In genomic region chr5:150131166-150131565, GRCm38 (mm10) we compare ENCODE assay signal across 23 mouse cellular contexts. TPM values are rescaled to one million over a fixed set of nuclear protein-coding genes. Genes with fewer than 3 reads are reported as not detected.
DNase-seq lines count a peak whose midpoint lies in the region; ATAC-seq and TF ChIP-seq lines count a peak whose summit lies in the region.
"Had no signal": no experiment of that assay in that cellular context is flagged by ENCODE, and none has a peak within 500 bp of the region (broad histone marks: within the 10 kb centered on the region; RNA-seq: fewer than 3 reads in every experiment).

No protein-coding gene starts in this region.

- WGBS in forebrain, embryonic 14.5 days: 65% methylated on average over 7 of the region's 7 CpGs
- WGBS in forebrain, embryonic 11.5 days: 88% methylated on average over 7 of the region's 7 CpGs
- WGBS in midbrain, embryonic 14.5 days: 80% methylated on average over 7 of the region's 7 CpGs
- 67% methylated on average over 7 of the region's 7 CpGs for WGBS in midbrain, embryonic 13.5 days
- WGBS in neural tube, embryonic 14.5 days: 46% methylated on average over 7 of the region's 7 CpGs
- WGBS in intestine, postnatal 0 days: 68% methylated on average over 7 of the region's 7 CpGs

- peaks cover 4% of the 10 kb centered on the region; the same call in 1 of the 2 replicates for H3K4me1 ChIP-seq in forebrain, embryonic 14.5 days (ENCODE audit: control insufficient read depth, insufficient read depth, low read length)
- no peaks in the 10 kb centered on the region for H3K4me1 ChIP-seq in forebrain, embryonic 11.5 days (replicated peaks; ENCODE audit: control insufficient read depth, insufficient read depth, low read length)
- H3K4me1 ChIP-seq in midbrain, embryonic 14.5 days (ENCODE audit: control insufficient read depth, insufficient read depth, low read length): no peaks in the 10 kb centered on the region
- H3K4me1 ChIP-seq in midbrain, embryonic 13.5 days (replicated peaks): peaks cover 11% of the 10 kb centered on the region; the same call in 1 of the 2 replicates
- peaks cover 5% of the 10 kb centered on the region; the same call in 1 of the 2 replicates for H3K4me1 ChIP-seq in neural tube, embryonic 14.5 days (ENCODE audit: control insufficient read depth, insufficient read depth, low read length)
- H3K4me1 ChIP-seq in intestine, postnatal 0 days (replicated peaks; ENCODE audit: control insufficient read depth, insufficient read depth, low read length): no peaks in the 10 kb centered on the region
- H3K4me1 ChIP-seq: embryonic facial prominence, embryonic 15.5 days; heart, embryonic 10.5 days had no signal

- peak; percentile 72 for DNase-seq in forebrain, embryonic 14.5 days (ENCODE audit: low spot score)
- no peak for DNase-seq in forebrain, embryonic 11.5 days (ENCODE audit: low spot score)
- peak; percentile 29 for DNase-seq in midbrain, embryonic 14.5 days
- DNase-seq in MN1 (ENCODE audit: low spot score): peak; percentile 21
- DNase-seq: adrenal gland, postnatal 25 days; cerebellum, adult 11 months; cerebellum, adult 8-10 months; cerebellum, postnatal 14 days; embryo, embryonic 11 days; gastrocnemius, postnatal 10 days; heart, adult 18-20 months; heart, postnatal 10 days; heart, postnatal 4 days had no signal

- no peak overlapping the region for H3K27ac ChIP-seq in forebrain, embryonic 14.5 days (ENCODE audit: low read depth, low read length)
- no peak overlapping the region for H3K27ac ChIP-seq in forebrain, embryonic 11.5 days (ENCODE audit: low read depth, low read length)
- H3K27ac ChIP-seq in midbrain, embryonic 14.5 days (replicated peaks; ENCODE audit: low read depth, low read length): no peak overlapping the region
- no peak overlapping the region for H3K27ac ChIP-seq in midbrain, embryonic 13.5 days
- H3K27ac ChIP-seq in neural tube, embryonic 14.5 days (ENCODE audit: low read depth, low read length): no peak overlapping the region
- no peak overlapping the region for H3K27ac ChIP-seq in intestine, postnatal 0 days (ENCODE audit: low read depth, low read length)
- H3K27ac ChIP-seq: embryonic facial prominence, embryonic 15.5 days; forebrain, embryonic 15.5 days; heart, embryonic 10.5 days; hindbrain, embryonic 13.5 days had no signal

- no peak overlapping the region for H3K9ac ChIP-seq in forebrain, embryonic 14.5 days (ENCODE audit: low read length)
- H3K9ac ChIP-seq in forebrain, embryonic 11.5 days (ENCODE audit: low read length): no peak overlapping the region
- H3K9ac ChIP-seq in midbrain, embryonic 14.5 days (replicated peaks; ENCODE audit: low read length): no peak overlapping the region
- no peak overlapping the region for H3K9ac ChIP-seq in midbrain, embryonic 13.5 days (replicated peaks)
- no peak overlapping the region for H3K9ac ChIP-seq in neural tube, embryonic 14.5 days (replicated peaks; ENCODE audit: low read depth, low read length)
- no peak overlapping the region for H3K9ac ChIP-seq in intestine, postnatal 0 days (ENCODE audit: low read depth, low read length)
- H3K9ac ChIP-seq: embryonic facial prominence, embryonic 15.5 days; forebrain, embryonic 15.5 days; hindbrain, embryonic 13.5 days had no signal

- no peaks in the 10 kb centered on the region for H3K27me3 ChIP-seq in forebrain, embryonic 14.5 days (replicated peaks; ENCODE audit: control insufficient read depth, insufficient read depth, low read length)
- H3K27me3 ChIP-seq in forebrain, embryonic 11.5 days (ENCODE audit: control insufficient read depth, insufficient read depth, low read length): no peaks in the 10 kb centered on the region
- H3K27me3 ChIP-seq in midbrain, embryonic 14.5 days (ENCODE audit: control insufficient read depth, insufficient read depth, low read length): no peaks in the 10 kb centered on the region
- H3K27me3 ChIP-seq in midbrain, embryonic 13.5 days: no peaks in the 10 kb centered on the region
- no peaks in the 10 kb centered on the region for H3K27me3 ChIP-seq in neural tube, embryonic 14.5 days (ENCODE audit: control insufficient read depth, insufficient read depth, low read length)
- no peaks in the 10 kb centered on the region for H3K27me3 ChIP-seq in intestine, postnatal 0 days (replicated peaks; ENCODE audit: control insufficient read depth, insufficient read depth, low read length)
- H3K27me3 ChIP-seq: embryonic facial prominence, embryonic 15.5 days; forebrain, embryonic 15.5 days; hindbrain, embryonic 13.5 days had no signal

- ATAC-seq in forebrain, embryonic 14.5 days: 0 out of 2 replicates have a peak, but pooled peaks have one; percentile 23
- ATAC-seq in forebrain, embryonic 11.5 days (replicated peaks; ENCODE audit: low FRiP score): no peak
- no peak for ATAC-seq in midbrain, embryonic 14.5 days (ENCODE audit: low FRiP score, low TSS enrichment)
- no peak for ATAC-seq in midbrain, embryonic 13.5 days
- peak; percentile 18; the same call in 1 of the 2 replicates for ATAC-seq in neural tube, embryonic 14.5 days (ENCODE audit: low read depth)
- no peak for ATAC-seq in intestine, postnatal 0 days
- ATAC-seq: activated CD4-positive, CD25-positive, alpha-beta regulatory T cell, adult 4 months; forebrain, embryonic 15.5 days; Patski had no signal

- no peaks in the 10 kb centered on the region for H3K9me3 ChIP-seq in forebrain, embryonic 14.5 days (replicated peaks; ENCODE audit: control insufficient read depth, low read length)
- H3K9me3 ChIP-seq in forebrain, embryonic 11.5 days (ENCODE audit: control insufficient read depth, low read length): no peaks in the 10 kb centered on the region
- H3K9me3 ChIP-seq in midbrain, embryonic 14.5 days (ENCODE audit: control insufficient read depth, low read length): no peaks in the 10 kb centered on the region
- no peaks in the 10 kb centered on the region for H3K9me3 ChIP-seq in midbrain, embryonic 13.5 days
- H3K9me3 ChIP-seq in neural tube, embryonic 14.5 days (ENCODE audit: control insufficient read depth, low read length): no peaks in the 10 kb centered on the region
- no peaks in the 10 kb centered on the region for H3K9me3 ChIP-seq in intestine, postnatal 0 days (ENCODE audit: control insufficient read depth)
- H3K9me3 ChIP-seq: embryonic facial prominence, embryonic 15.5 days; forebrain, embryonic 15.5 days; heart, embryonic 10.5 days; hindbrain, embryonic 13.5 days had no signal

- H3K4me3 ChIP-seq in forebrain, embryonic 14.5 days (ENCODE audit: low read depth, low read length): no peak overlapping the region
- H3K4me3 ChIP-seq in forebrain, embryonic 11.5 days (ENCODE audit: low read depth, low read length): no peak overlapping the region
- H3K4me3 ChIP-seq in midbrain, embryonic 14.5 days (replicated peaks; ENCODE audit: low read depth, low read length): no peak overlapping the region
- no peak overlapping the region for H3K4me3 ChIP-seq in midbrain, embryonic 13.5 days (replicated peaks)
- H3K4me3 ChIP-seq in neural tube, embryonic 14.5 days (ENCODE audit: low read depth, low read length): no peak overlapping the region
- no peak overlapping the region for H3K4me3 ChIP-seq in intestine, postnatal 0 days (ENCODE audit: low read depth, low read length)
- H3K4me3 ChIP-seq: embryonic facial prominence, embryonic 15.5 days; erythroblast, embryonic 14.5 days; forebrain, embryonic 15.5 days; heart, embryonic 10.5 days; hindbrain, embryonic 13.5 days had no signal

- H3K36me3 ChIP-seq in forebrain, embryonic 14.5 days (ENCODE audit: control insufficient read depth, insufficient read depth, low read length): no peaks in the 10 kb centered on the region
- no peaks in the 10 kb centered on the region for H3K36me3 ChIP-seq in forebrain, embryonic 11.5 days (ENCODE audit: control insufficient read depth, insufficient read depth, low read length)
- no peaks in the 10 kb centered on the region for H3K36me3 ChIP-seq in midbrain, embryonic 14.5 days (ENCODE audit: control insufficient read depth, insufficient read depth, low read length)
- no peaks in the 10 kb centered on the region for H3K36me3 ChIP-seq in midbrain, embryonic 13.5 days
- no peaks in the 10 kb centered on the region for H3K36me3 ChIP-seq in neural tube, embryonic 14.5 days (ENCODE audit: control insufficient read depth, insufficient read depth, low read length)
- no peaks in the 10 kb centered on the region for H3K36me3 ChIP-seq in intestine, postnatal 0 days (ENCODE audit: control insufficient read depth, insufficient read depth)
- H3K36me3 ChIP-seq: embryonic facial prominence, embryonic 15.5 days; forebrain, embryonic 15.5 days; heart, embryonic 10.5 days; hindbrain, embryonic 13.5 days had no signal

- no peak overlapping the region for H3K4me2 ChIP-seq in forebrain, embryonic 14.5 days (ENCODE audit: low read length)
- no peak overlapping the region for H3K4me2 ChIP-seq in forebrain, embryonic 11.5 days (ENCODE audit: low read depth, low read length, severe bottlenecking)
- H3K4me2 ChIP-seq in midbrain, embryonic 14.5 days (ENCODE audit: low read length): no peak overlapping the region
- H3K4me2 ChIP-seq in midbrain, embryonic 13.5 days (replicated peaks): no peak overlapping the region
- H3K4me2 ChIP-seq in neural tube, embryonic 14.5 days (ENCODE audit: low read depth, low read length): no peak overlapping the region
- H3K4me2 ChIP-seq in intestine, postnatal 0 days (replicated peaks; ENCODE audit: low read depth): no peak overlapping the region
- H3K4me2 ChIP-seq: embryonic facial prominence, embryonic 15.5 days; forebrain, embryonic 15.5 days; hindbrain, embryonic 13.5 days had no signal

- no peak for TF ChIP-seq CTCF in intestine, postnatal 0 days (IDR thresholded peaks at IDR 0.05; ENCODE audit: low read depth)

RNA-seq across cellular contexts. Expression of gene Fry, which starts 12.7 kb away (rescaled TPM):
- 27.4 and 38.9 TPM in 2 replicates for polyA plus RNA-seq in forebrain, embryonic 14.5 days (2014; fragmentation: Nextera tagmentation; extraction: Ambion mirVana)
- 8.2 and 8.4 TPM in 2 replicates for polyA plus RNA-seq in forebrain, embryonic 11.5 days (2014; fragmentation: Nextera tagmentation; extraction: Ambion mirVana)
- 65.9 and 68.5 TPM in 2 replicates for polyA plus RNA-seq in midbrain, embryonic 14.5 days (2014; fragmentation: Nextera tagmentation; extraction: Ambion mirVana)
- 35.4 and 37.4 TPM in 2 replicates for polyA plus RNA-seq in midbrain, embryonic 13.5 days (2015; fragmentation: Nextera tagmentation; extraction: Ambion mirVana)
- 73.7 and 85.1 TPM in 2 replicates for polyA plus RNA-seq in neural tube, embryonic 14.5 days (2014; fragmentation: Nextera tagmentation; extraction: Ambion mirVana)
- polyA plus RNA-seq in intestine, postnatal 0 days (2015; fragmentation: Nextera tagmentation; extraction: Ambion mirVana): 5.1 and 5.5 TPM in 2 replicates

Comparison
In these comparisons a context has a peak if more than half of its experiments do, and no peak if none do; other contexts are left out.
1. ATAC-seq: peak in forebrain, embryonic 14.5 days (single experiment) and neural tube, embryonic 14.5 days (single experiment); none in forebrain, embryonic 11.5 days (single experiment), midbrain, embryonic 14.5 days (single experiment), midbrain, embryonic 13.5 days (single experiment) and intestine, postnatal 0 days (single experiment).